In the genomic region with DNA sequence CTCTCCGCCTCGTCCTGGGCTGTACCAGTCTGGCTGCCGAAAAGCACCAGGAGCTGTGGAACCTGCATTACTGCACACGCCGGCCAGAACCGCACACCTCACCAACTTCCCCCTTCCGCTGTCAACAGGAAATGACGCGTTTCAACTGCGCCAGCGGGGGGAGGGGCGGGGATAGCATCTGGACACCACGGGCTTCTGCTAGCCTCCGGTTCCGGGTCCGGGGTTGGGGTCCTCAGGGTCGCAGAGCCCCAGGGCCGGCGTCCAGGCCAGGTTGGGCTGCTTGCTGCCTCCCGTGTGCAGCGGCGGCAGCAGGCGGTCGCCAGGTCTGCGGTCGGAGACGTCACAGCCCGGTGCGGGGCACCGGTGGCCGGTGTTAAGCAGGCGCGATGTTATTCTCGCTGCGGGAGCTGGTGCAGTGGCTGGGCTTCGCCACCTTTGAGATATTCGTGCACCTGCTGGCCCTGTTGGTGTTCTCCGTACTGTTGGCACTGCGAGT, we compare ENCODE assay signal across 8 mouse cellular contexts. TPM values are rescaled to one million over a fixed set of nuclear protein-coding genes. Genes with fewer than 3 reads are reported as not detected.
DNase-seq lines count a peak whose midpoint lies in the region.

Gene Tmem203, plus strand, starts transcription at position 156 of the 496 bp plus-strand sequence.

- DNase-seq in adrenal gland, adult 2 months: peak; percentile 92
- DNase-seq in embryo, embryonic 10 days (ENCODE audit: low spot score): peak; percentile 87
- peak; percentile 88 for DNase-seq in gastrocnemius, postnatal 10 days
- DNase-seq in hindlimb bud, embryonic 11.5 days (ENCODE audit: extremely low spot score, low read depth, low spot score): peak; percentile 62
- peak; percentile 83 to 90 for DNase-seq in left cerebral cortex, postnatal 25 days (ENCODE audit: low spot score in 2 of 2)
- DNase-seq in mesoderm, embryonic 11.5 days (ENCODE audit: low read depth, low spot score): peak; percentile 93
- peak; percentile 87 for DNase-seq in right cerebral cortex, postnatal 25 days
- DNase-seq in urinary bladder, postnatal 36 days (ENCODE audit: low spot score in 2 of 2): peak; percentile 86

- intact Hi-C loops in left cerebral cortex, postnatal 25 days (cut with DNase I): loop anchor here (2.0 to 5.0 kb wide), 2 partner anchors 31 to 63 kb away; partner anchors contain the start of gene Tubb4b

RNA-seq across cellular contexts. Expression of gene Tmem203, which starts in this region (rescaled TPM):
- total RNA-seq in adrenal gland, adult 2 months (2021): 10 to 100 TPM; 23.9 to 32.0 TPM
- polyA plus RNA-seq in adrenal gland, adult 2 months (2012; rRNA removed): 114 and 116 TPM in 2 replicates
- total RNA-seq in gastrocnemius, postnatal 10 days (2021): 10 to 100 TPM; 14.9 to 16.0 TPM
- total RNA-seq in left cerebral cortex, postnatal 25 days (2021): 10 to 100 TPM; 32.8 to 37.3 TPM

Comparison
In these comparisons a context has a peak if more than half of its experiments do, and no peak if none do; other contexts are left out.
1. Peak in every context shown above with its lines: DNase-seq.